Mouse (Mus musculus) intestine, postnatal 0 days (tissue): ENCODE results near the gene Amz2. TPM values are rescaled to one million over a fixed set of nuclear protein-coding genes. Genes with fewer than 3 reads are reported as not detected.

Source experiments
- ATAC-seq: fragments of 200-750 bp; cut with Nextera tagmentation; 2 replicates; pipeline ENCODE4 v1.8.0; 2017; ENCODE audit warnings: mild to moderate bottlenecking, moderate TSS enrichment, moderate library complexity
- H3K27ac ChIP-seq: fragments of 300-500 bp; sonication (generic); 2 replicates; pipeline ENCODE4 v1.5.1; 2014; ENCODE audit warnings: mild to moderate bottlenecking, low read depth, low read length, moderate library complexity
- H3K27me3 ChIP-seq: fragments of 300-500 bp; sonication (generic); replicated peaks from 2 replicates; pipeline ENCODE4 v1.6.1; 2014; ENCODE audit warnings: low read length, mixed read lengths; ENCODE audit not compliant: control insufficient read depth, insufficient read depth
- H3K36me3 ChIP-seq: fragments of 300-500 bp; sonication (generic); 2 replicates; pipeline ENCODE4 v1.6.1; 2014; ENCODE audit warnings: mild to moderate bottlenecking, moderate library complexity; ENCODE audit not compliant: control insufficient read depth, insufficient read depth
- H3K4me1 ChIP-seq: fragments of 300-500 bp; sonication (generic); replicated peaks from 2 replicates; pipeline ENCODE4 v1.6.1; 2014; ENCODE audit warnings: antibody characterized with exemption, low read length, mixed read lengths; ENCODE audit not compliant: control insufficient read depth, insufficient read depth
- H3K4me2 ChIP-seq: fragments of 300-500 bp; sonication (generic); replicated peaks from 2 replicates; pipeline ENCODE4 v1.6.1; 2014; ENCODE audit warnings: low read depth, mild to moderate bottlenecking, moderate library complexity
- H3K4me3 ChIP-seq: fragments of 300-500 bp; sonication (generic); 2 replicates; pipeline ENCODE4 v1.5.1; 2014; ENCODE audit warnings: low read depth, low read length
- H3K9ac ChIP-seq: fragments of 300-500 bp; sonication (generic); 2 replicates; pipeline ENCODE4 v1.6.1; 2014; ENCODE audit warnings: mild to moderate bottlenecking, low read depth, low read length
- H3K9me3 ChIP-seq: fragments of 300-500 bp; sonication (generic); 2 replicates; pipeline ENCODE4 v1.6.1; 2016; ENCODE audit warnings: mixed run types; ENCODE audit not compliant: control insufficient read depth
- CTCF ChIP-seq: sonication (generic); IDR thresholded peaks from 2 replicates; pipeline ENCODE4 v1.5.1; 2016; ENCODE audit warnings: low read depth, mild to moderate bottlenecking, control low read depth, antibody characterized with exemption, moderate library complexity
- WGBS: fragments of 180-500 bp; shearing (Covaris S2); extraction: QIAGEN DNeasy Blood & Tissue Kit; methylation state at CpG from one replicate; pipeline ENCODE4 v1.1.7; 2014; 5-methylcytosine and 5-hydroxymethylcytosine counted together
- polyA plus RNA-seq: library from polyadenylated mRNA; unstranded; fragments of >200 nt; fragmentation: Nextera tagmentation; extraction: Ambion mirVana; gene quantifications from 2 replicates; pipeline ENCODE4 v1.2.1, GENCODE M21; 2015

The Amz2 gene
- polyA plus RNA-seq, 1 experiment from 2014 or later, result 22.7 TPM

DNA sequence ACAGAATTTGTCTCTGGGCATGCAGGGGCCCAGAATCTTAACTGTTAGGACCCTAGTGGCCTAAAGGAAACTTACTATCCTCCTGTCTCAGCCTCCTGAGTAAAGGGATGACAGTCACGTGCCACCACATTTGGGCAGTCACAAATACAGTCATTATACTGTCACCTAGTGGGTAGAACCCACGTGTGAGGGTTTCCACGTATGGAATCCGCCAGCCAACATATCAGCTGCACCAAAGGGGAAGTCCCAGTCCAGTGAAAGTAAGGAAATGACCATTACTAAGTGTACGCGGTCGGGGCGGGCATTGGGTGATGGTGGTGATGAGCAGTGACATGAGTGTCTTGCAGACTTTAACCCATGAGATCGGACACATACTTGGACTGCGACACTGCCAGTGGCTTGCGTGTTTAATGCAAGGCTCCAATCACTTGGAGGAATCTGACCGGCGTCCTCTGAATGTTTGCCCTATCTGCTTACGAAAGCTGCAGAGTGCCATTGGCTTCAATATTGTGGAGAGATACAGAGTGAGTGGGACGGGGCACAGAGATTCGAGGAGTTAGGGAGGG, 8.6 kb downstream of the Amz2 start:
- Histone ChIP-seq H3K4me2 (no peak overlapping the region), H3K4me3 (no peak overlapping the region), H3K36me3 (peaks cover 48% of the 10 kb centered on the region), H3K27me3 (no peaks in the 10 kb centered on the region), H3K9me3 (no peaks in the 10 kb centered on the region), H3K4me1 (no peaks in the 10 kb centered on the region), H3K9ac (no peak overlapping the region), H3K27ac (no peak overlapping the region)
- no peak for ATAC-seq
- TF ChIP-seq CTCF, result no peak
- WGBS, result 90% methylated on average over 16 of the region's 16 CpGs

DNA sequence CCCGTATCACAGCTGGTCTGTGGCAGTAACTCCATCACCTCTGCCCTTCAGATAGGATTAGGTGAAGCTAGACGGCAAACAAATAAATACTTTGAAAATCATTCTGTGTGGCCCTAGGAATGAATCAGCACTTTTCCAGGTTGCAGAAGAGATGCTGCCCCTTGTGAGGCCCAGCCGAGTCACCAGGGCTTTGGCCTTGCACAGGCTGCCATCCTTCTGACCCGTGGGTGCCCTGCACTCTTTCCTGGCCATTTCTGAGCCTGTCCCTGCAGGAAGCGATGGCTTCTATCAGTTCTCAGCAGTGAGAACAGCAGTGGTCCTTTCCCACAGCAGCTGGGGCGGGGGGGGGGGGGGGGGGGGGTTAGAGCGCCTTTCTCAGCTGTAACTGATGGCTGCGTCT, 11.1 kb downstream of the Amz2 start:
- no peak for ATAC-seq
- WGBS, result 68% methylated on average over 7 of the region's 8 CpGs
- Histone ChIP-seq H3K27ac (no peak overlapping the region), H3K36me3 (peaks cover 26% of the 10 kb centered on the region), H3K9ac (no peak overlapping the region), H3K4me1 (no peaks in the 10 kb centered on the region), H3K4me3 (no peak overlapping the region), H3K4me2 (no peak overlapping the region), H3K27me3 (no peaks in the 10 kb centered on the region), H3K9me3 (no peaks in the 10 kb centered on the region)
- TF ChIP-seq CTCF, result no peak

DNA sequence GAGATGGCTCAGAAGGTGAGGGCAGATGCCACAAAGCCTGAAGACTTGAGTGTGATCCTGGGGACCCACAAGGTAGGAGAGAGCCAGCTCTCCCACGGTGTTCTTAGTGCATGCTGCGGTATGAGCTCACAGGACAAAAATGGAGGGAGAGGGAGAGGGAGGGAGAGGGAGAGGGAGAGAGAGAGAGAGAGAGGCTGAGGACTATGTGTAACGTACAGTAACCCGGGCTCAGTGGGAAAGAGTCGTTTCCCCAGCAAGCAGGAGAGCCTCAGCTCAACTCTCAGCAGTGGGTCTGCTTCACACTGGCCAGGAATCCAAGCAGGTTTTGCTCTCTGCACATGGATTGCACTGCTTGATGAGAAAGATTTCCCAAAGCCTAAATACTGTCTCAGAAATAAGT, 13.5 kb downstream of the Amz2 start:
- peak overlapping the region; percentile 79 for H3K4me2 ChIP-seq
- H3K9me3 ChIP-seq, result no peaks in the 10 kb centered on the region
- no peak overlapping the region for H3K27ac ChIP-seq
- no peaks in the 10 kb centered on the region for H3K4me1 ChIP-seq
- WGBS, result 27% methylated on average over 5 of the region's 5 CpGs
- H3K4me3 ChIP-seq, result peak overlapping the region; percentile 54
- H3K27me3 ChIP-seq, result no peaks in the 10 kb centered on the region
- ATAC-seq, result no peak
- TF ChIP-seq CTCF, result no peak
- H3K9ac ChIP-seq, result peak overlapping the region; percentile 58; the same call in 1 of the 2 replicates
- peaks cover 19% of the 10 kb centered on the region for H3K36me3 ChIP-seq

DNA sequence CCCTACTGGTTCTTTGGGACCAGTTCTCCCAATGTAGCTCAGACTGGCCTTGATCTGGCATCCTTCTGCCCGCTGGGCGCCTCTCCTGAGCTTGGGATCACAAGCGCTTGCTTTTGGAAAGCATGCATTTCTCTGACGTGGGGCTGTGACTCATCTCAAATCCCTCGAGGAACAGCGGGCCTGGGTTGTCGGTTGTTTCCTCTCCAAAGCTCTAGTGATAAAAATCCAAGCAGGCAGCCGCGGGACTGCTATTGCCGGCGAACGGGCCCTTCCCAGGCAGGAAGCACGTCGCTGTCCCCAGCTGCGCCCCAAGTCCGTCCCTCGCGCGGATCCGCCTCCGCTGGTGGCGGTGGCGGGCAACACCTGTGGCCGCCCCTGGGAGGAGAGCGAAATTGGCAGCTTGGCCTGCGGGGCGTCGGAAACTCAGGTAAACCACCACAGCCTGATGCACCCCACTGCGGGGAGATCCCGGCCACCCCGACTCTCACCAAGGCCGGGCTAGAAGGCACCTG, 14.1 kb downstream of the Amz2 start:
- Histone ChIP-seq H3K4me2 (peak overlapping the region; percentile 79), H3K9ac (peak overlapping the region; percentile 58), H3K36me3 (peaks cover 14% of the 10 kb centered on the region; the same call in 1 of the 2 replicates), H3K27ac (no peak overlapping the region), H3K9me3 (no peaks in the 10 kb centered on the region), H3K4me1 (no peaks in the 10 kb centered on the region), H3K4me3 (peak overlapping the region; percentile 54), H3K27me3 (no peaks in the 10 kb centered on the region)
- TF ChIP-seq CTCF, result peak; percentile 32; the same call in 1 of the 2 replicates
- ATAC-seq, result peak; percentile 81
- 1% methylated on average over 32 of the region's 32 CpGs for WGBS

DNA sequence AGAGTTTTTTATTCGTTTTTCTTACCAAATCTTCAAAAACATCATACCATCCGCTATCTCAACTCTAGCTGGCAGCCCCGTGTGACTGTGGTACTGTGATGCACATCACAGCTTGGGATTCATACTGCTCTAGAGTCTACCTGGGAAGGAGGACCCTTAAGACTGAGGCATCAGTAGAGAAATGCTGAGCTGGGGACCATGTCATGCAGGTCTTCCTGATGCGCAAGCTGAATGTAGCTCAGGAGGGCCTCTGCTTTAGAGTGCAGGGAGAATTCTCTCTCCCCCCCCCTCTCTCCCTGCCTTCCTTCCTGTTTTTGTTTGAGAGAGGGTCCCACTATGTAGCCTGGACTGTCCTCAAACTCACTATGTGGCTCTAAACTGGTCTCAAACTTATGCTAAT, 14.9 kb downstream of the Amz2 start:
- Histone ChIP-seq H3K27ac (no peak overlapping the region), H3K9me3 (no peaks in the 10 kb centered on the region), H3K9ac (no peak overlapping the region), H3K4me2 (peak overlapping the region; percentile 79), H3K36me3 (peaks cover 14% of the 10 kb centered on the region; the same call in 1 of the 2 replicates), H3K27me3 (no peaks in the 10 kb centered on the region), H3K4me3 (peak overlapping the region; percentile 54), H3K4me1 (no peaks in the 10 kb centered on the region)
- no peak for TF ChIP-seq CTCF
- WGBS, result 61% methylated on average over 4 of the region's 4 CpGs
- ATAC-seq, result no peak

DNA sequence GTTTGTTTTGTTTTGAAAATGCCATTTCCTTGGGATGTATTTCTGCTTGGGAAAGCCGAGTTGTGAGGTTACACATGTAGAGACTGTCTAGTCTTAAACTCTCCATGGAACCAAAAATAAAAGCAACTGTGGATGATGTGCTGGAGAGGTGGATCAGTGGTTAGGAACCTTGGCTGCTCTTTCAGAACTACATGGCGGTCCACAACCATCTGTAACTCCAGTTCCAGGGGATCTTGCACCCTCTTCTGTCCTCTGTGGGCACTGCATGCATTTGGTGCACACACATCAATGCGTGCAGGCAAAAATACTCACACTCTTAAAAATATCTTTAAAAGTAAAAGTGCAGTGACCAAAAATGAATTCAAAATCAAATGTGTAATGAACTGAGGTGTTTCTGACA, 15.4 kb downstream of the Amz2 start:
- Histone ChIP-seq H3K36me3 (peaks cover 14% of the 10 kb centered on the region; the same call in 1 of the 2 replicates), H3K27ac (no peak overlapping the region), H3K27me3 (no peaks in the 10 kb centered on the region), H3K9ac (no peak overlapping the region), H3K4me1 (no peaks in the 10 kb centered on the region), H3K9me3 (no peaks in the 10 kb centered on the region), H3K4me3 (no peak overlapping the region), H3K4me2 (no peak overlapping the region)
- TF ChIP-seq CTCF, result peak; percentile 83
- WGBS, result 77% methylated on average over 3 of the region's 3 CpGs
- ATAC-seq, result no peak
